Mouse (Mus musculus) heart, postnatal 10 days (tissue): ENCODE measurements at regions not wholly inside any gene's neighbourhood (a gene's known extent, or its start where the extent isn't known, plus 50 kb on each side); places are given as distances from the start of the nearest gene placed in this dataset.

Source experiments
- DNase-seq, 2 experiments: peaks; one replicate each; pipeline ENCODE4 v3.0.0; 2021
- intact Hi-C: fragments of 180-260 bp; cut with DNase I; formaldehyde crosslinking; loops from one replicate; pipeline ENCODE4 v1.15.1; 2025

GRCm38 (mm10) chrX:142618389-142618788, 62.8 kb upstream of the Tmem164 start:
- intact Hi-C loops, result no loop called here

GRCm38 (mm10) chrX:142623359-142623758, 57.8 kb upstream of the Tmem164 start:
- no peak for DNase-seq
- intact Hi-C loops, result no loop called here

More at GRCm38 (mm10) chrX:142618389-142618788, 62.8 kb upstream of the Tmem164 start:
- peak in 1 of 2 experiments; percentile 6 for DNase-seq

GRCm38 (mm10) chrX:142623882-142624281, 57.3 kb upstream of the Tmem164 start:
- intact Hi-C loops, result no loop called here
- DNase-seq, result peak in 1 of 2 experiments; percentile 12
